Mouse (Mus musculus) MEL (cell line): ENCODE measurements around the gene Slc29a1. TPM values are rescaled to one million over a fixed set of nuclear protein-coding genes. Genes with fewer than 3 reads are reported as not detected.

Experiments
- DNase-seq: peaks from one replicate; pipeline ENCODE4 v3.0.0; 2011; ENCODE audit warnings: low read depth, low spot score
- H3K27ac ChIP-seq: 2 replicates; pipeline ENCODE4 v1.5.1; 2012; ENCODE audit warnings: low read depth, mild to moderate bottlenecking, control low read depth, low read length, moderate library complexity; ENCODE audit not compliant: control insufficient read depth
- H3K27me3 ChIP-seq, 2 experiments: fragments of 150-350 bp in 1 of 2; sonication (generic) in 1 of 2; 2 replicates each; pipeline ENCODE4 v1.6.1; 2012; ENCODE audit warnings: low read length in 2 of 2, mild to moderate bottlenecking in 2 of 2, improper control_type of control experiment in 1 of 2, moderate library complexity in 1 of 2; ENCODE audit not compliant: insufficient read depth in 2 of 2, control insufficient read depth in 1 of 2
- H3K36me3 ChIP-seq, 2 experiments: 2 replicates each; pipeline ENCODE4 v1.6.1; 2012 to 2014; ENCODE audit warnings: low read length in 2 of 2, improper control_type of control experiment in 1 of 2, inconsistent platforms in 1 of 2, mild to moderate bottlenecking in 1 of 2; ENCODE audit not compliant: insufficient read depth in 2 of 2, control insufficient read depth in 1 of 2
- H3K4me1 ChIP-seq, 2 experiments: fragments of 150-350 bp in 1 of 2; sonication (generic) in 1 of 2; 2 replicates each; pipeline ENCODE4 v1.6.1; 2012; ENCODE audit warnings: low read length in 2 of 2, improper control_type of control experiment in 1 of 2, mild to moderate bottlenecking in 1 of 2; ENCODE audit not compliant: insufficient read depth in 2 of 2, control insufficient read depth in 1 of 2
- H3K4me3 ChIP-seq, 2 experiments: fragments of 150-350 bp in 1 of 2; sonication (generic) in 1 of 2; 2 replicates each; pipeline ENCODE4 v1.5.1; 2012; ENCODE audit warnings: low read depth in 2 of 2, low read length in 2 of 2, mild to moderate bottlenecking in 2 of 2, moderate library complexity in 2 of 2, control low read depth in 1 of 2, improper control_type of control experiment in 1 of 2; ENCODE audit not compliant: control insufficient read depth in 1 of 2, insufficient read depth in 1 of 2
- H3K79me2 ChIP-seq: 2 replicates; pipeline ENCODE4 v1.6.1; 2012; ENCODE audit warnings: mild to moderate bottlenecking, low read length, moderate library complexity; ENCODE audit not compliant: control insufficient read depth, poor library complexity, insufficient read depth
- H3K9ac ChIP-seq: 2 replicates; pipeline ENCODE4 v1.6.1; 2012; ENCODE audit warnings: low read depth, mild to moderate bottlenecking, control low read depth, low read length, moderate library complexity; ENCODE audit not compliant: control insufficient read depth, poor library complexity, severe bottlenecking
- H3K9me3 ChIP-seq: fragments of 150-350 bp; sonication (generic); replicated peaks from 2 replicates; pipeline ENCODE4 v1.6.1; 2012; ENCODE audit warnings: mild to moderate bottlenecking, low read length, improper control_type of control experiment, moderate library complexity; ENCODE audit not compliant: insufficient read depth
- BHLHE40 ChIP-seq: IDR thresholded peaks from 2 replicates; pipeline ENCODE4 v1.6.1; 2012; ENCODE audit warnings: low read depth, mild to moderate bottlenecking, inconsistent platforms, low read length, improper control_type of control experiment, borderline replicate concordance
- CTCF ChIP-seq, 3 experiments: IDR thresholded peaks in 2 of 3; conservative IDR thresholded peaks in 1 of 3; 2 replicates each; pipeline ENCODE4 v1.5.1; 2011 to 2012; ENCODE audit warnings: low read length in 3 of 3, low read depth in 2 of 3, mild to moderate bottlenecking in 2 of 3, improper control_type of control experiment in 1 of 3, inconsistent platforms in 1 of 3, mixed read lengths in 1 of 3, moderate library complexity in 1 of 3; ENCODE audit not compliant: control insufficient read depth in 1 of 3, insufficient read depth in 1 of 3, poor library complexity in 1 of 3, severe bottlenecking in 1 of 3
- EP300 ChIP-seq, 2 experiments: IDR thresholded peaks; 2 replicates each; pipeline ENCODE4 v1.6.1; 2011; ENCODE audit warnings: improper control_type of control experiment in 2 of 2, low read length in 2 of 2, low read depth in 1 of 2, mild to moderate bottlenecking in 1 of 2
- ETS1 ChIP-seq: IDR thresholded peaks from 2 replicates; pipeline ENCODE4 v1.6.1; 2012; ENCODE audit warnings: low read depth, mild to moderate bottlenecking, inconsistent platforms, low read length, improper control_type of control experiment, moderate library complexity
- GABPA ChIP-seq: IDR thresholded peaks from 2 replicates; pipeline ENCODE4 v1.6.1; 2012; ENCODE audit warnings: low read depth, mild to moderate bottlenecking, inconsistent platforms, low read length, improper control_type of control experiment, moderate library complexity
- GATA1 ChIP-seq: IDR thresholded peaks from 2 replicates; pipeline ENCODE4 v1.6.1; 2011; ENCODE audit warnings: low read depth, low read length, improper control_type of control experiment
- JUND ChIP-seq: IDR thresholded peaks from 2 replicates; pipeline ENCODE4 v1.6.1; 2011; ENCODE audit warnings: low read depth, mild to moderate bottlenecking, improper control_type of control experiment, low read length
- KAT2A ChIP-seq: conservative IDR thresholded peaks from 2 replicates; pipeline ENCODE4 v1.6.1; 2012; ENCODE audit warnings: low read depth, low read length, improper control_type of control experiment, inconsistent platforms
- MAFK ChIP-seq: IDR thresholded peaks from 2 replicates; pipeline ENCODE4 v1.6.1; 2011; ENCODE audit warnings: low read depth, mild to moderate bottlenecking, low read length, improper control_type of control experiment, borderline replicate concordance
- MAX ChIP-seq: IDR thresholded peaks from 2 replicates; pipeline ENCODE4 v1.6.1; 2011; ENCODE audit warnings: low read length, improper control_type of control experiment
- MAZ ChIP-seq: IDR thresholded peaks from 2 replicates; pipeline ENCODE4 v1.6.1; 2012; ENCODE audit warnings: low read depth, mild to moderate bottlenecking, inconsistent platforms, low read length, improper control_type of control experiment
- MEF2A ChIP-seq: IDR thresholded peaks from 2 replicates; pipeline ENCODE4 v1.6.1; 2014; ENCODE audit warnings: low read depth, mild to moderate bottlenecking, inconsistent platforms, low read length, improper control_type of control experiment; ENCODE audit not compliant: poor library complexity, insufficient replicate concordance, severe bottlenecking; ENCODE audit errors: extremely low read depth
- MYB ChIP-seq: IDR thresholded peaks from 2 replicates; pipeline ENCODE4 v1.6.1; 2011; ENCODE audit warnings: mild to moderate bottlenecking, low read depth, low read length, improper control_type of control experiment
- MYC ChIP-seq: IDR thresholded peaks from 2 replicates; pipeline ENCODE4 v1.6.1; 2011; ENCODE audit warnings: low read depth, mild to moderate bottlenecking, low read length, improper control_type of control experiment, moderate library complexity
- NELFE ChIP-seq: IDR thresholded peaks from 2 replicates; pipeline ENCODE4 v1.6.1; 2011; ENCODE audit warnings: low read depth, low read length, improper control_type of control experiment
- NRF1 ChIP-seq: IDR thresholded peaks from 2 replicates; pipeline ENCODE4 v1.6.1; 2014; ENCODE audit warnings: low read depth, mild to moderate bottlenecking, inconsistent platforms, low read length, improper control_type of control experiment, moderate library complexity; ENCODE audit not compliant: poor library complexity, insufficient read depth, severe bottlenecking
- RAD21 ChIP-seq: IDR thresholded peaks from 2 replicates; pipeline ENCODE4 v1.6.1; 2011; ENCODE audit warnings: mild to moderate bottlenecking, low read depth, low read length, improper control_type of control experiment
- SIN3A ChIP-seq: IDR thresholded peaks from 2 replicates; pipeline ENCODE4 v1.6.1; 2012; ENCODE audit warnings: low read length, improper control_type of control experiment, inconsistent platforms
- SMC3 ChIP-seq: IDR thresholded peaks from 2 replicates; pipeline ENCODE4 v1.6.1; 2011; ENCODE audit warnings: low read depth, low read length, improper control_type of control experiment
- TAL1 ChIP-seq: IDR thresholded peaks from 2 replicates; pipeline ENCODE4 v1.6.1; 2012; ENCODE audit warnings: mild to moderate bottlenecking, inconsistent platforms, low read length, moderate library complexity, mixed read lengths
- TCF12 ChIP-seq: IDR thresholded peaks from 2 replicates; pipeline ENCODE4 v1.6.1; 2014; ENCODE audit warnings: low read depth, mild to moderate bottlenecking, inconsistent platforms, low read length, improper control_type of control experiment, moderate library complexity
- UBTF ChIP-seq: IDR thresholded peaks from 2 replicates; pipeline ENCODE4 v1.6.1; 2012; ENCODE audit warnings: low read depth, mild to moderate bottlenecking, inconsistent platforms, low read length, improper control_type of control experiment, moderate library complexity, borderline replicate concordance; ENCODE audit not compliant: insufficient read depth
- polyA plus RNA-seq, 2 experiments: library from polyadenylated mRNA; stranded (reverse) in 1 of 2; unstranded in 1 of 2; fragments of >175 nt in 1 of 2; fragments of >200 nt in 1 of 2; gene quantifications; 2 replicates each; pipeline versions ENCODE4 v1.2.1 to v1.2.4; 2012; ENCODE audit warnings: low replicate concordance in 2 of 2, low read depth in 1 of 2; ENCODE audit not compliant: insufficient read length in 2 of 2, insufficient read depth in 1 of 2, missing spikeins in 1 of 2
- total RNA-seq: library from RNA; depleted of rRNA; stranded (reverse); fragments of 300-350 nt; gene quantifications from 2 replicates; pipeline ENCODE4 v1.2.3, GENCODE M21; 2012

The Slc29a1 gene
- total and polyA plus RNA-seq, 3 experiments, result 238 to 341 TPM; not detected in 1

- Histone ChIP-seq H3K4me3 (no peak overlapping the region), H3K27me3 (no peaks in the 10 kb centered on the region), H3K27ac (no peak overlapping the region), H3K36me3 (peaks cover 0 to 22% of the 10 kb centered on the region in 2 experiments; a peak in 2 of 4 replicates), H3K9ac (no peak overlapping the region), H3K4me1 (peaks cover 12 to 21% of the 10 kb centered on the region in 2 experiments), H3K79me2 (no peaks in the 10 kb centered on the region), H3K9me3 (no peaks in the 10 kb centered on the region)
- DNase-seq, result no peak
- TF ChIP-seq JUND (no peak), MYB (no peak), MEF2A (no peak), MAX (no peak), KAT2A (no peak), NELFE (no peak), MAZ (no peak), BHLHE40 (no peak), CTCF (IDR thresholded peaks at IDR 0.05 in 2 of 3, conservative IDR thresholded peaks at IDR 0.05 in 1 of 3; ENCODE audit: control insufficient read depth in 1 of 3, insufficient read depth in 1 of 3, low read depth in 2 of 3, low read length in 3 of 3, poor library complexity in 1 of 3, severe bottlenecking in 1 of 3) (no peak), UBTF (no peak), ETS1 (no peak), GABPA (no peak), SMC3 (no peak), NRF1 (no peak), TAL1 (no peak), RAD21 (no peak), EP300 (IDR thresholded peaks at IDR 0.05; ENCODE audit: low read depth in 1 of 2, low read length in 2 of 2) (no peak), SIN3A (no peak), GATA1 (no peak), MAFK (no peak)
These were observed 12.6 kb upstream of the Slc29a1 start for GRCm38 (mm10) chr17:45612008-45612407.

GRCm38 (mm10) chr17:45610144-45610866, 10.9 kb upstream of the Slc29a1 start:
- H3K9ac ChIP-seq, result no peak overlapping the region
- no peak overlapping the region for H3K27ac ChIP-seq
- no peaks in the 10 kb centered on the region for H3K27me3 ChIP-seq
- DNase-seq, result peak; percentile 59
- H3K36me3 ChIP-seq, result peaks cover 0 to 22% of the 10 kb centered on the region in 2 experiments; a peak in 2 of 4 replicates
- H3K4me3 ChIP-seq, result peak overlapping the region; percentile 26 to 38; a peak in 2 of 4 replicates
- no peak for TF ChIP-seq MYC
- no peak for TF ChIP-seq TAL1
- peak; percentile 54; the same call in 1 of the 2 replicates for TF ChIP-seq SIN3A
- no peak for TF ChIP-seq NELFE
- peak in 1 of 2 experiments; percentile 36; a peak in 1 of 4 replicates for TF ChIP-seq EP300 (IDR thresholded peaks at IDR 0.05; ENCODE audit: low read depth in 1 of 2, low read length in 2 of 2)
- 0 out of 2 replicates have a peak, but pooled peaks have one; percentile 4 for TF ChIP-seq TCF12
- H3K79me2 ChIP-seq, result no peaks in the 10 kb centered on the region
- H3K9me3 ChIP-seq, result no peaks in the 10 kb centered on the region
- H3K4me1 ChIP-seq, result peaks cover 12 to 21% of the 10 kb centered on the region in 2 experiments
